Mouse (Mus musculus) monocyte, adult 5-6 weeks (primary cell): Measurements from ENCODE around the gene Six5. TPM values are rescaled to one million over a fixed set of nuclear protein-coding genes. Genes with fewer than 3 reads are reported as not detected.

ENCODE experiments used
- ATAC-seq: fragments of 153-309, 156-312 bp; replicated peaks from 2 replicates; pipeline ENCODE4 v1.8.0; 2017; ENCODE audit warnings: mild to moderate bottlenecking; ENCODE audit not compliant: low TSS enrichment, insufficient number of reproducible peaks, severe bottlenecking, poor library complexity, low FRiP score
- total RNA-seq: library from RNA; stranded (forward); fragments of 200-1000, 200-491, 200-594 nt; gene quantifications from 3 replicates; pipeline ENCODE4 v1.2.3, GENCODE M21; 2017

Gene Six5
- total RNA-seq, 1 experiment from 2014 or later = not detected

GRCm38 (mm10) chr7:19129396-19129795 is 35.0 kb downstream of the Six5 start:
- ATAC-seq = no peak

- ATAC-seq = no peak
These were observed 36.3 kb downstream of the Six5 start for GRCm38 (mm10) chr7:19130657-19131056.

GRCm38 (mm10) chr7:19131324-19131848 is 37.0 kb downstream of the Six5 start:
- peak; percentile 92 for ATAC-seq

GRCm38 (mm10) chr7:19136168-19136567 is 41.8 kb downstream of the Six5 start:
- ATAC-seq = no peak

GRCm38 (mm10) chr7:19136673-19137334 is 42.4 kb downstream of the Six5 start:
- no peak for ATAC-seq

- no peak for ATAC-seq
These were observed 43.0 kb downstream of the Six5 start for GRCm38 (mm10) chr7:19137380-19137779.

- no peak for ATAC-seq
These were observed 52.4 kb downstream of the Six5 start for GRCm38 (mm10) chr7:19146793-19147192.

- ATAC-seq = no peak
These were observed 53.2 kb downstream of the Six5 start for GRCm38 (mm10) chr7:19147497-19148045.

Other genes starting within 250 kb of the Six5 start
- 88.5 to 148 TPM (median 139 TPM) in 3 replicates for gene Pglyrp1, start 223.3 kb upstream of the Six5 start, total RNA-seq
- gene Ccdc61, start 184.2 kb upstream of the Six5 start, total RNA-seq = 10.6 to 30.0 TPM (median 24.7 TPM) in 3 replicates
- gene Nova2, start 168.7 kb upstream of the Six5 start, total RNA-seq = not detected in 3 replicates
- 0.49 TPM in 1 of 3 replicates, not detected in the others for gene Nanos2, start 107.2 kb upstream of the Six5 start, total RNA-seq
- 0.75 to 2.1 TPM in 2 of 3 replicates, not detected in the other for gene Mypop, start 103.3 kb upstream of the Six5 start, total RNA-seq
- 7.1 to 10.5 TPM (median 7.8 TPM) in 3 replicates for gene Irf2bp1, start 90.5 kb upstream of the Six5 start, total RNA-seq
- gene Foxa3, start 71.1 kb upstream of the Six5 start, total RNA-seq = not detected in 3 replicates
- gene Sympk, start 70.2 kb upstream of the Six5 start, total RNA-seq = 23.9 to 51.1 TPM (median 38.5 TPM) in 3 replicates
- not detected in 3 replicates for gene Rsph6a, start 39.9 kb upstream of the Six5 start, total RNA-seq
- gene Dmwd, start 18.4 kb upstream of the Six5 start, total RNA-seq = 0.39 to 3.2 TPM (median 0.43 TPM) in 3 replicates
- 0.97 to 1.5 TPM in 2 of 3 replicates, not detected in the other for gene Dmpk, start 10.7 kb upstream of the Six5 start, total RNA-seq
- gene Gm4969, start 23.8 kb downstream of the Six5 start, total RNA-seq = not detected in 3 replicates
- gene Fbxo46, start 25.3 kb downstream of the Six5 start, total RNA-seq = 6.7 to 11.5 TPM (median 7.1 TPM) in 3 replicates
- gene Qpctl, start 54.7 kb downstream of the Six5 start, total RNA-seq = 2.4 to 4.9 TPM (median 3.9 TPM) in 3 replicates
- gene Snrpd2, start 55.1 kb downstream of the Six5 start, total RNA-seq = 27.7 to 42.9 TPM (median 30.8 TPM) in 3 replicates
- gene Gipr, start 71.5 kb downstream of the Six5 start, total RNA-seq = not detected in 3 replicates
- 9.4 to 12.2 TPM (median 9.9 TPM) in 3 replicates for gene Eml2, start 81.8 kb downstream of the Six5 start, total RNA-seq
- 0.19 to 0.32 TPM in 2 of 3 replicates, not detected in the other for gene Gpr4, start 117.9 kb downstream of the Six5 start, total RNA-seq
- 11.5 to 32.0 TPM (median 14.7 TPM) in 3 replicates for gene Opa3, start 133.7 kb downstream of the Six5 start, total RNA-seq
- 230 to 263 TPM (median 254 TPM) in 3 replicates for gene Vasp, start 177.2 kb downstream of the Six5 start, total RNA-seq
- 1.9 TPM in 1 of 3 replicates, not detected in the others for gene Ppm1n, start 185.5 kb downstream of the Six5 start, total RNA-seq
- gene Rtn2, start 188.0 kb downstream of the Six5 start, total RNA-seq = not detected in 3 replicates
- gene Fosb, start 215.5 kb downstream of the Six5 start, total RNA-seq = 30.9 to 43.8 TPM (median 36.9 TPM) in 3 replicates